Mouse (Mus musculus) forebrain, embryonic 11.5 days (tissue): ENCODE measurements around the gene Cnih2. TPM values are rescaled to one million over a fixed set of nuclear protein-coding genes. Genes with fewer than 3 reads are reported as not detected.

ENCODE experiments used
- ATAC-seq: fragments of 200-750 bp; cut with Nextera tagmentation; replicated peaks from 2 replicates; pipeline ENCODE4 v1.8.0; 2017; ENCODE audit warnings: moderate TSS enrichment; ENCODE audit not compliant: low FRiP score
- DNase-seq: peaks from one replicate; pipeline ENCODE4 v3.0.0-alpha.2; 2017; ENCODE audit warnings: low spot score
- H3K27ac ChIP-seq: fragments of 300-500 bp; sonication (generic); 2 replicates; pipeline ENCODE4 v1.5.1; 2014; ENCODE audit warnings: low read depth, low read length
- H3K27me3 ChIP-seq: fragments of 300-500 bp; sonication (generic); 2 replicates; pipeline ENCODE4 v1.6.1; 2014; ENCODE audit warnings: mild to moderate bottlenecking, low read length, mixed read lengths; ENCODE audit not compliant: control insufficient read depth, insufficient read depth
- H3K36me3 ChIP-seq: fragments of 300-500 bp; sonication (generic); 2 replicates; pipeline ENCODE4 v1.6.1; 2014; ENCODE audit warnings: mild to moderate bottlenecking, low read length, moderate library complexity, mixed read lengths; ENCODE audit not compliant: control insufficient read depth, insufficient read depth
- H3K4me1 ChIP-seq: fragments of 300-500 bp; sonication (generic); replicated peaks from 2 replicates; pipeline ENCODE4 v1.6.1; 2014; ENCODE audit warnings: low read length, mixed read lengths; ENCODE audit not compliant: control insufficient read depth, insufficient read depth
- H3K4me2 ChIP-seq: fragments of 300-500 bp; sonication (generic); 2 replicates; pipeline ENCODE4 v1.6.1; 2014; ENCODE audit warnings: low read depth, mild to moderate bottlenecking, low read length, moderate library complexity, mixed read lengths; ENCODE audit not compliant: severe bottlenecking
- H3K4me3 ChIP-seq: fragments of 300-500 bp; sonication (generic); 2 replicates; pipeline ENCODE4 v1.5.1; 2014; ENCODE audit warnings: low read depth, low read length
- H3K9ac ChIP-seq: fragments of 300-500 bp; sonication (generic); 2 replicates; pipeline ENCODE4 v1.6.1; 2014; ENCODE audit warnings: low read length
- H3K9me3 ChIP-seq: fragments of 300-500 bp; sonication (generic); 2 replicates; pipeline ENCODE4 v1.6.1; 2016; ENCODE audit warnings: low read length, mixed read lengths; ENCODE audit not compliant: control insufficient read depth
- WGBS: fragments of 180-500 bp; shearing (Covaris S2); extraction: QIAGEN DNeasy Blood & Tissue Kit; methylation state at CpG from one replicate; pipeline ENCODE4 v1.1.7; 2014; 5-methylcytosine and 5-hydroxymethylcytosine counted together
- polyA plus RNA-seq: library from polyadenylated mRNA; unstranded; fragments of >200 nt; fragmentation: Nextera tagmentation; extraction: Ambion mirVana; gene quantifications from 2 replicates; pipeline ENCODE4 v1.2.1, GENCODE M21; 2014

The Cnih2 gene
- polyA plus RNA-seq, 1 experiment from 2014 or later, result 93.2 TPM

DNA sequence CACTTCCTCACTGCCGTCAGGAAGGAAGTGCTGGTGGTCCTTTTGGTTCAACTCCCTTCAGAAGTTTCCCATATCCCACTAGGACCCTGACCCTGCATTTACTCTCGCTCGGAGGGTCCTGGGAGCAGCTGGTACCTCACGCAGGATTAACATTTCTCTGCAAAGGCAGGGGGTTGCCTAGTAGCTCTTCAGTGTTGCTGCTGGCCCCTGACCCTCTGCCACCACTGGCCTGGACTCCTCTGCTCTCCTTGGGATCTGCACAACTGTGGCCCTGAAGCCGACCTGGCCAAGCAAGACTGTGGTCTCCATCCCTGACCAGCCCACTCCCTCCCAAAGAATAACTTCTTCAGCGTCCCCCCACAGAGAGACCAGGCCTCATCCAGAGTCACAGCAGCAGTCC is 49.0 kb downstream of the Cnih2 start:
- no peaks in the 10 kb centered on the region; the same call in 1 of the 2 replicates for H3K36me3 ChIP-seq
- no peak overlapping the region for H3K4me2 ChIP-seq
- ATAC-seq (no peak), DNase-seq (no peak)
- peaks cover 11% of the 10 kb centered on the region for H3K4me1 ChIP-seq
- H3K9me3 ChIP-seq, result no peaks in the 10 kb centered on the region
- no peak overlapping the region for H3K9ac ChIP-seq
- H3K4me3 ChIP-seq, result no peak overlapping the region
- 69% methylated on average over 6 of the region's 6 CpGs for WGBS
- peaks cover 23% of the 10 kb centered on the region for H3K27me3 ChIP-seq
- no peak overlapping the region for H3K27ac ChIP-seq

DNA sequence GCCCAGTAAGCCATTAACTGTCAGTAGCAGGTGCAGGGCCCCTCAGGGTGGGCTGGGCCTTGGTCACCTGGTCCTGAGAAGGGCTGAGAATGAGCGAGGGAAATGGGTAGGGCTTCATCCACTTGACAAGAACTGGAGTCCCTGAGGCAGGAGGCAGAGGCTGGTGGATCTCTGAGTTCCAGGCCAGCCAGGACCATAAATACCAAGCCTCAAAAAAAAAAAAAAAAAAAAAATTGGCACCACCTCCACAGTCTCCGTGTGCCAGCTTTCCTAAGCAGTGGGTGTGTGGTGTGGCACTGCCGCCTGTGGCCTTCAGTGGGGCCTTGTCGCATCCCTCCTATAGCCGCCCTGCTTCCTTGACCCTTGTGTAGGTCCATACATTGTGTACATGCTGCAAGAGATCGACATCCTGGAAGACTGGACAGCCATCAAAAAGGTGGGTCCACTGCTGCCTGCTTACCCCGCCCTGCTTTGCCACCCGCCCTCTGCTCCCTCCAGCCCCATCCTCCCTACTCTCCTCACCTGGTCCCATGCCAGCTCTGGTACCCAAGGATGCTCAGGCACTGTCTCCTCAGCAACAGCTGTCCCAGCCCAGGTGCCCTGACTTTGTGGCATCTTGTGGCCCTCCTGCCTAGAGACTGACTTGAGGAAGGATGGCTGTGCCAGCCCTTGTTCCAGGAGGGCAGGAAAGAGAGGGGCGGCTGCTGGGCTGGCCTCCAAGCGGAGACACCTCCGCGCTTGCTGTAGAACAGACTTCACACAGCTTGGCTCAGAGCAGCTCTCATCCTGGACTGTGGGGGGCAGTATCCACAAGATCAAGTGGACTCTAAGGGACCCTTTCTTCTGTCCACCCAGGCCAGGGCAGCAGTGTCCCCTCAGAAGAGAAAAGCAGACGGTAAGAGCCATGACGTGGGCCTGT is 49.9 kb downstream of the Cnih2 start:
- Histone ChIP-seq H3K36me3 (no peaks in the 10 kb centered on the region; the same call in 1 of the 2 replicates), H3K27me3 (peaks cover 23% of the 10 kb centered on the region), H3K4me1 (peaks cover 11% of the 10 kb centered on the region), H3K9me3 (no peaks in the 10 kb centered on the region), H3K9ac (no peak overlapping the region), H3K4me3 (no peak overlapping the region), H3K27ac (no peak overlapping the region), H3K4me2 (no peak overlapping the region)
- ATAC-seq (no peak), DNase-seq (no peak)
- WGBS, result 83% methylated on average over 14 of the region's 14 CpGs

DNA sequence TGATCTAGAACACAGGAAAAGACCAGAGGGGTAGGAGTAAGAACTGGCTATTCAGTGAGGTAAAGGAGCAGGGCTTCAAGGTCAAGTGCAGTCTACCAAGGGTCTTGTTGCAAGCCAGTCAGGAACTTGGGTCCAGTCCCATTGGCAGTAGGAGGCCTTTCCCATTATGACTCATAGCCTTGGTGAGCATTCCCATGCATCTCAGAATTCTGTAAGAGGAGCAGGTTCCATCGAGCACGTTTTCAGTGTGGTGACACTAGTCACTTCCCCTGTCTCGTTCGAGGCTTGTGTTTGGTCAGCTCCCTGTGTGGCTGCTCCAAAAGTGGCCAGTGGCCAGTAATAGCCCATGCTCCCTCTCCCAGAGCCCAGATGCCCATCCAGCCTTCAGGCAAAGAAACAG is 52.8 kb downstream of the Cnih2 start:
- H3K9ac ChIP-seq, result no peak overlapping the region
- H3K27ac ChIP-seq, result no peak overlapping the region
- DNase-seq (no peak), ATAC-seq (no peak)
- peaks cover 13% of the 10 kb centered on the region for H3K4me1 ChIP-seq
- WGBS, result 83% methylated on average over 4 of the region's 4 CpGs
- no peak overlapping the region for H3K4me3 ChIP-seq
- no peaks in the 10 kb centered on the region; the same call in 1 of the 2 replicates for H3K36me3 ChIP-seq
- H3K27me3 ChIP-seq, result no peaks in the 10 kb centered on the region; the same call in 1 of the 2 replicates
- H3K9me3 ChIP-seq, result no peaks in the 10 kb centered on the region
- H3K4me2 ChIP-seq, result no peak overlapping the region

Other genes starting within 250 kb of the Cnih2 start
- 20.2 and 27.6 TPM in 2 replicates for gene Ctsf, start 243.4 kb downstream of the Cnih2 start, polyA plus RNA-seq
- gene Actn3, start 220.6 kb downstream of the Cnih2 start, polyA plus RNA-seq, result 1.8 and 2.2 TPM in 2 replicates
- gene Zdhhc24, start 219.9 kb downstream of the Cnih2 start, polyA plus RNA-seq, result 12.3 and 15.7 TPM in 2 replicates
- gene Bbs1, start 191.9 kb downstream of the Cnih2 start, polyA plus RNA-seq, result 8.7 and 13.9 TPM in 2 replicates
- 152 and 172 TPM in 2 replicates for gene Dpp3, start 170.2 kb downstream of the Cnih2 start, polyA plus RNA-seq
- 2.1 and 2.5 TPM in 2 replicates for gene Peli3, start 155.4 kb downstream of the Cnih2 start, polyA plus RNA-seq
- 136 and 145 TPM in 2 replicates for gene Mrpl11, start 136.4 kb downstream of the Cnih2 start, polyA plus RNA-seq
- gene Npas4, start 108.2 kb downstream of the Cnih2 start, polyA plus RNA-seq, result not detected in 2 replicates
- 5.5 and 8.3 TPM in 2 replicates for gene Slc29a2, start 74.7 kb downstream of the Cnih2 start, polyA plus RNA-seq
- gene B4gat1, start 59.7 kb downstream of the Cnih2 start, polyA plus RNA-seq, result 35.2 and 40.4 TPM in 2 replicates
- 4.0 and 4.2 TPM in 2 replicates for gene AC124502.3, start 59.6 kb downstream of the Cnih2 start, polyA plus RNA-seq
- 58.4 and 62.6 TPM in 2 replicates for gene Brms1, start 57.2 kb downstream of the Cnih2 start, polyA plus RNA-seq
- gene Rin1, start 48.0 kb downstream of the Cnih2 start, polyA plus RNA-seq, result 2.0 TPM in 2 replicates
- 30.7 and 32.7 TPM in 2 replicates for gene Cd248, start 30.4 kb downstream of the Cnih2 start, polyA plus RNA-seq
- gene Tmem151a, start 13.0 kb downstream of the Cnih2 start, polyA plus RNA-seq, result 1.2 and 1.8 TPM in 2 replicates
- 69.5 and 75.8 TPM in 2 replicates for gene Yif1a, start 10.0 kb downstream of the Cnih2 start, polyA plus RNA-seq
- gene Rab1b, start 8.6 kb upstream of the Cnih2 start, polyA plus RNA-seq, result 250 and 262 TPM in 2 replicates
- gene Klc2, start 20.0 kb upstream of the Cnih2 start, polyA plus RNA-seq, result 35.3 and 38.5 TPM in 2 replicates
- gene Pacs1, start 174.6 kb upstream of the Cnih2 start, polyA plus RNA-seq, result 32.2 and 33.2 TPM in 2 replicates
- gene Sf3b2, start 196.9 kb upstream of the Cnih2 start, polyA plus RNA-seq, result 418 and 450 TPM in 2 replicates
- gene Gal3st3, start 199.8 kb upstream of the Cnih2 start, polyA plus RNA-seq, result 17.2 and 18.9 TPM in 2 replicates
- not detected in 2 replicates for gene Catsper1, start 237.2 kb upstream of the Cnih2 start, polyA plus RNA-seq